Mouse (Mus musculus) thymus, postnatal 0 days (tissue): ENCODE results near the gene S100a13. TPM values are rescaled to one million over a fixed set of nuclear protein-coding genes. Genes with fewer than 3 reads are reported as not detected.
A peak's percentile ranks its signal among the peaks of the same experiment; 100 is the strongest.

ENCODE experiments used
- DNase-seq: peaks from one replicate; pipeline ENCODE4 v3.0.0-alpha.2; 2015; ENCODE audit warnings: low spot score
- polyA plus RNA-seq: library from polyadenylated mRNA; unstranded; fragments of >200 nt; fragmentation: Nextera tagmentation; extraction: Ambion mirVana; gene quantifications from 2 replicates; pipeline ENCODE4 v1.2.1, GENCODE M21; 2015

S100a13 gene
- polyA plus RNA-seq = 146 and 154 TPM in 2 replicates

DNA sequence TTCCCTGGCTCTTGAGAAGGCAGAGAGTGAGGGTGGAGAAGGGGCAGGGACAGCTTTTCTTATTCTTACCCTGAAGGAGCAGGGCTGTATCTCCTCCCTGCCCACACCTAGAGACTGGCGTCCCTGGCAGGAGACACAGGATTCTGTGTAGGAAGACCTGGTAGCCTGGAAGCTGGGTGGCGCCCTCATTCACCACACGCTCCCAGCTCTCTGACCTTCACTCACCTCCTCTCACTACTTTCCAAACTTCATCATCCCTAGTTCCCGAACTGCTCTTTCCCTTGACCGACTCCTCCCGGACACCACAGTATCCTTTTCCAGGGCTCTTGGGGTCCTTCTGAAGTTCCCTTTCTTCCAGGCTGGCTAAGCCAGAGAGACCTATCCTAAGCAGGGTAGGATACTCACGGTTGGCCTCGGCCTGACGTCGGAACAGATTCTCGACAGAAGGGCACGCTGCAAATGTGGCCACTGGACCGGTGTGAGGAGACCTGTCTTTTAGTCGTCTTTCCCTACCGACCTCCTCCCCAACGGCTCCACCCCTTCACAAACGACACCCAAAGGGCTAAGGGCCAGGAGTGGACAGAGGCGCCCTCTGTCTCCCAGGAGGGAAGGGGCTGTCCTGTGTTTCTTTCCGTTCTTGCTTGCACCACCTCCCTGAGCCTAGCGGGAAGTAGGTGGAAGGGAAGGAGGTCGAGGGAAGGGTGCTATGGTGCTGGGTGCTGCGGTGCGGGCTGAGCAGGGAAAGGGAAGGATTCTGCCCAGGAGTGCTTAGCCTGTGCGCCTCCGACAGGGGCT, at the start of gene S100a13, which contains the start of gene S100a1:
S100a13 (plus strand) TSS at position 640 of the 795 bp plus-strand sequence.
S100a1 (minus strand) TSS at position 597 of the 795 bp plus-strand sequence.
- DNase-seq = no peak

DNA sequence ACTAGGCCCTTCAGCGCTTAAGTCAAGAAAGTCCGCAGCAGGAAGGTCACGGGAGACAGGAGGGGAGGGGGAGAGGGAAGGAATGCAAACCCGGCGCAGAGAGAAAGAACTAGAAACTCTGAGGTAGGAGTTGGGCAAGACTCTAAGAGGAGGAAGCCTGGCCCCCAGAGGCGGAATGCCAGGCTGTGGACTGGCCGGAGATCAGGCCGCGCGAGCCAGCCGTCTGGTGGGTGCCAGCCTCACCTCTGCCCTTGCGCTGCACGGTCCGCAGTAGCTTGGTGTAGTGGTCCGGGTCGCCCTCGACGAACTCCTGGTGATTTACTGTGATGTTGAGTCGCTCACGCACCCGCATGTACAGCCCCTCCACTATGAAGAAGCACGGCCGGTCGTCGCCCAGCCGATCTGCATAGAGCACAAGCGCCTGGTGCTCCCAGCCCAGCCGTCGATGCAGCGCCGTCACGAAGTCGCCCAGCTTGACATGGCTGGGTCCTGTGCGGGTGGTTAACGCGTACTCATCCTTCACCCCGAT, 49.6 kb upstream of the S100a13 start:
- no peak for DNase-seq

DNA sequence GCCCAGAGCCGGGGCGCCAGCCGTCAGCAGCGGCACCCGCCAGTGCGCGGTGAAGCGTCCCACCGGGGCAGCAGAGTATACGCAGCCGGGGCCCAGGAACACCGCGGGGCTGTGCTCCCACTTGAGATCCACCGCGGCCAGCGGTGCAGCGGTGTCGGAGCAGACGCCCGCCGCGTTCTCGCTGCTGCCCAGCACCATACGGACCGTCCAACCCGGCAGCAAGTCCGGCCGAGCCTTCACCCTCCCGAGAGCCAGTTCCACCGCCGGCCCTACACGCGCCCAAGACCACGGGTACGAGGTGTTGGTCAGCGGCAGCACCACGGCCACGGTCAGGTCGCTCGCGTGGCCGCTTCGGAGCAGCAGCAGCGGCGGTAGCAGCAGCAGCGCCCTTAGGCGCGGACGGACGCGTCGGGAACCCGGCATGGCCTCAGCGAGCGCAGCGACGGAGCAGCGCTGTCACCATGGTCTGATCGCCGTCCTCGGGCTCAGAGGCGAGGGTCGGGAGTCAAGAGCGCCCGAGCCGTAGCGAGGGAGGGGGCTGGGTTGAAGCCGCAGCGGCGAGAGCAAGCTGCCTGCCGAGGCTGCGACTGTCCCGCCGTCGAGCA, 49.1 kb upstream of the S100a13 start:
- DNase-seq = peak; percentile 23

DNA sequence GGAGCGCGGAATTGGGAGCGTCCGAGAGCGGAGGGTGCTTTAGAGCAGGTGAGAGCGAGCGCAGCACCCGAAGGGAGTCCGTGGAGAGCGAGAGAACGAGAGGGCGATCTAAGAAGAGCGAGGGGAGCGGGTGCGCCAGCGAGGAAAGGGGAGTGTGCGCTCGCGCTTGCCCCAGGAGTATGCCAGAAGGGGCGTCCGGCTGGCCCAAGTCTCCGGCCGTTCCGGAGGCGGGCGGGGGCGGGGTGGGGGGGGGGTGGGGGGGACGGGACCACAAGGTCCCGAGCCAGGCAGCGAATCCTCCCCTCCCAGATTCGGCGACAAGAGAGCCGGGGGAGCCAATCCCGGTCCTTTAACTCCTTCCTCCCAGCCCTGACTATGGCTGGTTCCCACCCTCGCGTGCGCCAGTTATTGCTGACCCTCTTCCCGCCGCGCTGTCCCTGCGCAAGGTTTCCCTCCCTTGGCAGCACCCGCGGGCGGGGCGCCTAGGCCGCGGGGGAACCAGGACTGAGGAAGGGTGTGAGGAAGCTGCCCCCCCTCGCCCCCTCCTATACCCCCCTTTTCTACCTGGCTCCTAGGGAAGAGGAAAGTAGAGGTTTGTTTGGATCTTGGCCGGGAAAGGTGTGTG, 48.4 kb upstream of the S100a13 start, which contains the start of gene Npr1:
Npr1 (minus strand) TSS at position 181 of the 625 bp plus-strand sequence.
- DNase-seq = no peak

DNA sequence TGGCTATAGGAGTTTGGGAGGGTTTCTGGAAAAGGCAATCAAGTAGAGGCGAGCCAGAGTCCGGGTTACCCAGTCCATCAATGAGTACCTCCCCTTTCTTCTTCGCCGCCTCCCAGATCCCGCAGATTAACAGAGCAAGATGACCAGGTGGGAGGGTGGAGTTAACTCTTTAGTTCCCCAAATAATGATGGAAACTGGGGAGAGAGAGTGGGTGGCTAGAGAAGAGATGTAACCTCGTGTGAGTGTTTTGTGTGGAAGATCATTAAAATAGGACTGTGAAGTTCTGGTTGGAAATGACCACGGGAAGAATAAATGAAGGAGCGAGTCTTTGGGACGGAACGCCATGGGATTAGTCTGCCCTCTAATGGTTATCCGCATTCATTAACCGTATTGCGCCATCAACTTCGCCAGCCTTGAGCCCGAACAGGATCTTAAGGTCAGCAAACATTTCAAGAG, 47.9 kb upstream of the S100a13 start:
- DNase-seq = no peak

DNA sequence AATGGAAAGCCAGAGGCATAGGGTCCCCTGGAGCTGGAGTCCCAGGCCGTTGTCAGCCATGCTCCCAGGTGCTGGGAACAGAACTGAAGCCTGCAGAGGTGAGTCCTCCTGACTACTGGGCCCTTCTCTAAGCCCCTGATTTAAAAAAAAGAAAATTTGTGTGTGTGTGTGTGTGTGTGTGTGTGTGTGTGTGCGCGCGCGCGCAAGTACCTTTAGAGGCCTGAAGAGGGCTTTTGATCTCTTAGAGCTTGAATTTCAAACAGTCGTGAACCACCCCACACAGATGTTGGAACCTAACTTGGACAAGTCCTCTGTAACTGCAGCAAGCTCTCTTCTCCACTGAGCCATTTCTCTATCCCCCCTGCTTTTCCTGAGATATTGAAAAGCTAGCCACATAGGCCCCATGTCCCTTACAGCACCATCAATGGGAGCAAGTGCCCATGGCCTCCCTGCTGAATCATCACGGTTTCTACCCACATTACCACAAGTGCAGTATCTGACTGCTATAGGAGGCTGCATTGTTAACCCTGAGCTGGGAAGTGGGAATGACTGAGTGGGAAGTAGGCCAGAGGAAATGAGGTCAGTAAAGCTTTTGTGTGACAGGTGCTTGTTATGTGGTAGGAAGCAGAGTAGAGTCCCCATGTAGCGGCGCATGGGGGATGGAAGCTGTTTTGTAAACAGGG, 46.5 kb upstream of the S100a13 start:
- no peak for DNase-seq

DNA sequence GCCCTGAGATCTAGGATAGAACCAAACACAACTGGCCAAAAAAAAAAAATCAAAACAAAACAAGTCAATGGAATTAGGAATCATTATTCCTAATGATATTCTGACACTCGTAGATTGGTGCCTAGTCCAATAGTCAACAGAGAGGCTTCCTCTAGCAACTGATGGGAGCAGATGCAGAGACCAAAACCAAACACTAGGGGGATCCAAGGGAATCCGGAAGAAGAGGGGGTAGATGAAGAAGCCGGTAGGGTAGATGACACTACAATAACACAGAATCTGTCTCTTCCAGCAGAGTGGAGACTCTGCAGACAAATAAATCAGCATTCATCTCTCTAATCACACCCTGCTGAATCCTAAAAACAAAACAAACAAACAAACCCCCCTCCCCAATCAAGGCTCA, 42.0 kb upstream of the S100a13 start:
- DNase-seq = peak; percentile 78

DNA sequence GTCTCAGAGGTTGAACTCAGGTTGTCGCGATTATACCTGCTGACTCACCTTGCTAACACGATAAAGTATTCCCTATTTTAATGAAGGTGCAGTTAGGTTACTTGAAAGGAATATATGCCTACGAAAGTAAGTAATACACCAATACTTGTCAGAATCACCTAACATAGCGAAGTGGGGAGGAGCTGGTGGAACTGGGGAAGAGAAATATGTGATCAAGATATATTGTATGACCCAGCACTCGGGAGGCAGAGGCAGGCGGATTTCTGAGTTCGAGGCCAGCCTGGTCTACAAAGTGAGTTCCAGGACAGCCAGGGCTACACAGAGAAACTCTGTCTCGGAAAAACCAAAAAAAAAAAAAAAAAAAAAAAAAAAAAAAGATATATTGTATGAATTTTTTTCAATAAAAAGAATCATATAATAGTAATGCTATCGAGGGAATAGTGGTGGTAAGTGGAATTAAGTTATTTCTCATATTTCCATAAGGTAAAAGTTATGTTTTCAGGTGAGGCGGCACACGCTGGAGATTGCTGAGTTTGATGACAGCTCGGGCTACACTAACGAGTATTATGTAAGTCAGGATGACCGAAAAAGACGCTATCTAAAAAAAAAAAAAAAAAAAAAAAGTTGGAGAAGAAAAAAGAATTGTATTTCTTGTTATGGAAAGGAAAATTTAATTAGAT, 38.9 kb upstream of the S100a13 start:
- DNase-seq = no peak

DNA sequence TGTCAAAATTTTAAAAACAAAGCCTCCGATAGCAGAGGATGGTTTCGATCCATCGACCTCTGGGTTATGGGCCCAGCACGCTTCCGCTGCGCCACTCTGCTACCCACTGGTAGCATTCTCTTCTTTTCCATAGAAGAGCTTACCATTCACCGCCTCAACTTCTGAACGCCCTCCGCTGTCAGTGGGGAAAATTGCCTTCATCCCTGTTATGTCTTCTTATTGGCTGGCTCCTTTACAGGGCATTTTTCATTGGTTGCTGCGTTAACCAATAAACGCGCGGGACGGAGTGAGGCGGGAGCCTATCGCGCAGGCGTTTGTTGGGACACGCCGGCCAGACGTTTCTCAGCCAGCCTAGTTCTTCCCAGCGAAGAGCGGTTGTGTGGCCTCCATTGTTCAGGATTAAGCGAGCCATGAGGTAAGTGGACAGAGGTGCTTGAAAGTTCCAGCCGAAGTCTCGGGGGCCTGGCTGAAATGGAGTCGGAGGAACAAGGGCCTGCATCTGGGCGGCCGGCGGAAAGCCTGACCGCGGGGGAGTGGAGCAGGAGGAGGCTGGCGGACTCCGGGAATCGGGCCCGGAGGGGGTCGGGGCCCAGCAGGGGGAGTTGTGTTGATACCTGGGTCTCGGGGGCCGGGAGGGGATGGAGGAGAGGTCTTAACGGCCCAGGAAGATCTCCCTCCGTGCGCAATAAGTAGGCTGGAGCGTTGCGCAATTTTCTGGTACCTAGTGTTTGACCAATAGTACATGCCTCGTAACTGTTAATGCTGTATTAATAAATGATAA, 38.2 kb upstream of the S100a13 start, which contains the start of gene Ilf2:
Ilf2 (plus strand) TSS at position 296 of the 781 bp plus-strand sequence.
- peak; percentile 99 for DNase-seq

DNA sequence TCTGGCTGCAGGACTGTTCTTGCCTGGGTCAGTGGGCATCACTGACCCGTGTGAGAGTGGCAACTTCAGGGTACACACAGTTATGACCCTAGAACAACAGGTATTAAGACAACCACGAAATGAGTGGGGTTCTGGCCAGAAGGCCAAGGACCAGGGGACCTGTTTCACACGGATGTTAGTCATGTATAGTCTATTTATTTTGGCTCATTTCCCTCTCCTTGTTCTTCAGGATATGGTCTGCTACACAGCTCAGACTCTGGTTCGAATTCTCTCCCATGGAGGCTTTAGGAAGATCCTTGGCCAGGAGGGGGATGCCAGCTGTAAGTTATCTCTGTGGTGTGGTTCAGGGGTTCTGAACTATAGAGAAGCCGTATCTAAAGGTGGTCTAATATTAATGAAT, 27.2 kb upstream of the S100a13 start:
- DNase-seq = no peak

DNA sequence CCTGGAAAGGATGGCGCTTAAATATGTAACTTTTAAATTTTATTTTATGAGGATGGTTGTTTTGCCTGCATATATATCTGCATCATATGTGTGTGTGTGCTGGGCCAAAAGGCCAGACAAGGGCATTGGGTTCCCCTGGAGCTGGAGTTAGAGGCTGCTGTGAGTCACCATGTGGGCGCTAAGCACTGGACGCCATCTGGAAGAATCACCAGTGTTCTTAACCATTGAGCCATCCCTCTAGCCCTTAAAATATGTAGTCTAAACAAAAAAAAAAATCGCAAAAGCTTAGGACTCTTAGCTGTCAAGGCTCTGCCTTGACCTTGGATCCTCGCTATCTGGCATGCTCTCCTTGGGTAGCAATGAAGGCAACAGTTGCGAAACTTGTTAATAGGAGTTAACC, 25.7 kb upstream of the S100a13 start:
- no peak for DNase-seq

DNA sequence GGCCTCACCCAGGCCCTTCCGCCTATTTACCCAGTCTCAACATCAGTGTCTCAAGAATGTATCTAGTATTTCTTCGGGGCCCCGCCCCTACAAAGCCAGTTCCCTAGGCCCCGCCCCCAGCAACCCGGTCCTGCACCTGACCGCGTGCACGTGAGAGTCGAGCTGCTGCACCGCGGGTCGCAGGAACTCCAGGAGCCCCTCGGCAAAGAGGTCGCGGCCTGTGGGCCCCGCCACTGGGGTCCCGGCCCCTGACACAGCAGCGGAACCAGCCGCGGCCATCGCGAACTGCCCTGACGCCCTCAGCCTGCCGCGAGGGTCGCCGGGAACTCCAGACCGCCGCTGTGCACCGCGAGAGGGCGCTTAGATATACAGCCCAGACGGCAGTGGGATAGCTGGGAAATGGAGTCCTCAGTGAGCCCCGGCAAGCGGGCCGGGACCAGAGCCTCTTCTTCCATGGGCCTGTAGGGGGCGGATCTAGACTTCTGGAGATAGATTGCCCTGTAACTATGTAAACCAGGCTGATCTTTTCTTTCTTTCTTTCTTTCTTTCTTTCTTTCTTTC, 23.5 kb upstream of the S100a13 start, which contains the start of gene Snapin:
Snapin (minus strand) TSS at position 338 of the 561 bp plus-strand sequence.
- DNase-seq = peak; percentile 95

DNA sequence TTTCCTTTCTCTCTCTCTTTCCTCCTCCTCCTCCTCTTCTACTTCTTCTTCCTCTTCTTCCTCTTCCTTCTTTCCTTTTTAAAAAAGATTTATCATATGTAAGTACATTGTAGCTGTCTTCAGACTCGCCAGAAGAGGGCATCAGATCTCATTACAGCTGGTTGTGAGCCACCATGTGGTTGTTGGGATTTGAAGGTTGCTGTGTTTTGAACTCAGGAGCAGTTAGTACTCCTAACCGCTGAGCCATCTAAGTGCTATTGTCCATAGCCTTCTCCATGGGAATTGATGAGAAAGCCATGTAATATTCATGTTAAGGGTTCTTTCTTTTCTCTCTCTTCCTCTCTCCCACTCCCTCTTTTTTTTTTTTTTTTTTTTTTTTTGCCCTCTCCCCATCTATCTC, 22.9 kb upstream of the S100a13 start:
- DNase-seq = peak; percentile 40

DNA sequence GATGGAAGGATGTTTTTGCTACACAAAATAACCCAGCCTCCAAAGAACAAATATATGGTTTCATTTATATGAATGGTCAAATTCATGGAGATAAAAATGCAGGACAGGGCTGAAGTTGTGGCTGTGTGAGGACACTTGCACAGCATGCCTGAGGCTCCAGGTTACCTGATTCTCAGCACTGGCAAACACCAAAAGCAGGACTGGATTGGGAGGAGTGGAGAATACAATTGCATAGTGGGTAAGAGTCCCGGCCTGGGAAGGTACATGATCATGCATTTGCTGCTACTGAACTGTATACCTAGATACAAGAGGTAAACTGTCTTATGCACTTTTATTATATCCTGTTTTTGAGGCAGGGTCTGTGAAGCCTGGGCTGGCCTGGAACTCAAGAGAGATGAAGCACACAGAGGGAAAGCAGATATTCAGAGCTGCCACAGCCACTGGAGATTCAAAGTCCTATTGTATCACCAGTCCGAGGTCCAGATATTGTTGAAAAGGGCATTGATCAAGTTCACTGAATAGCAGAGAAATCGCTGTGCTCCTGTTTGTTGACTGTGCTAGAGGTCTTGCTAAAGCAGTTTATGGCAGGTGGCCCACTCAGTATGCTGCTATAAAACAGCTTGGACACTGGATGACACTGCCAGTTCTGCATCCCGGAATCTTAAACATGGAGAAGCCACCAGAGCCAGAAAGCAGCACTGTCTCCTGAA, 20.2 kb upstream of the S100a13 start:
- DNase-seq = no peak

DNA sequence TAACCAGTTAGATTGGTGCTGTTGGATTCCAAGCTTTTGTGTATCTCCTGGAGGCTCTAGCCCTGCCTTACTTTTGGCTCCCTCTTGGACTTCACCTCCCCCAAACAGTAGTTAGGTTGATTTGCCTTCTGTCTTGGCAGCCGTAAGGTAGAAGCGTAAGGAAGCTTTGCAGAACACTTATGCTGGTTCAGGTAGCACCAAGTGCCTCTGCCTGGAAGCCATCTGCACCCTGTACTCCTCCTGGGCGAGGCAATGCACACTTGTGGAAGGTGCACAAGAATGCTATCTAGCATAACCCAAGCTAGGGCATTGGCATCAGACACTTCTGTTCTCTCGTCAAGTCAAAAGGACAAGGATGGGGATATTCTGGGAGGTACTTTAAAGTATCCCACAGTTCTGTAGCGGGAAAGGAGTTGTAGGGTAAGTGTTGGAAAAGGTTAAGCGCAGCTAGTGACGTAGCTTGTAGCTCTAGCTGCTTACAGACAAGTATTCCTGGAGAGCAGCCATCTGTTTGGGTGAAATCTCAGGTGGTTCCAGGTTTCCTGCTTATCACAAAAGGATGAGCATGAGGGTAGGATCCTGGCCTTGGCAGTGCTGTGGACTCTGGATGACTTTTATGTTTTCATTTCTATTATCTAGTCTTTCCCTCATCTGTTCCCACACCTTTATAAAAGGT, 18.2 kb upstream of the S100a13 start:
- DNase-seq = no peak

DNA sequence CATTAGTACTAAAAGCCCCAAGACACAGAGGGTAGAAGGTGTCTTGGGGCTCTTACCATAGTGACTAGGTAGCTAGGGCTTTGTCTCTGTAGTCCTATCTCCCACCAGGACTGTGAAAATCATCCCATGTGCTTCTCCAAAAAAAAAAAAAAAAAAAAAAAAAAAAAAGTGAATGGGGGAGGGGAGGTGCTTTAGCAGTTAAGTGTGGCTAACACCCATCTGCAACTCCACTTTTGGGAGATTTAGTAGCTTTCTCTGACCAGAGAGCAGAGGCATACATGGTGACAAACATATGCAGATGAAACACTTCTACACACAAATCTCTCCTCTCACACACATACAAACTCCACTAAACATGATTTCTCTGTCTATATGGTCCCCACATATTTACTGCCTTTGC, 16.6 kb upstream of the S100a13 start:
- DNase-seq = no peak

DNA sequence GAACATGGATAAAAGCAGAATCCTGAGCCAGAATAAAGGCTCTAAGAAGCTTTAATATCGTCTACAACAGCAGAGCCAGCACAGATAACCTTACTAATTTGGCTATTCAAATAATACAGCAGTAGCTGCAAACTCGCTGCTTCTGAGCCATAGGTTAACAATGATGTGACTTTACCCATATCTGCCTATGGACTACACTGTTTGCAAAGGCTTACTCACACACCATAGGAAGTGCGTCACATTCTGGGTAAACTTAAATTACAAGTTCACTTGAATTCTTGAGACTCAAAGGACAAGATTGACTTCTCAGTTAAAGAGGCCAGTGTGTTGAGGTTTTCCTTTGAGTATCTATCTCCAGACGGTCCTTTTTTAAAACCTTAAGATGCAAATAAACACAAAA, 10.8 kb upstream of the S100a13 start:
- no peak for DNase-seq

DNA sequence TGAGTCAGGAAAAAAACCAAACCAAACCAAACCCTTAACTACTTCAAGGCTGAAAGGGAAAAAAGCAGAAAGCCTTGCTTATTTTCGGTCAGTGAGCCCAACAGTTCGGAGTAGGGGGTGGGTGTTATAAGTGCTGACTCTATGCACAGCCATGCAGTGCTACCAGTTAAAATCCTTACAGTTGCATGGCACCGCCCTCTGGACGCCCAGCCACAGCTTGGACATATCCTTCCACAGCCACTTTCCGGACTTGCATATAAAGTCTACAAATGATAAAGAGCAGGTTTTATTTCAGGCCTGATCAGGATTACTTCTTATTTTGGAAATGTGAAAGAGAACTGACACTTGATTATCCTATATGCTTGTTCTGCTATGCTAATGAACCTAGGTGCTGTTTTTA, 9.0 kb upstream of the S100a13 start:
- no peak for DNase-seq
